Mouse (Mus musculus): ENCODE measurements around the gene Tmem144.

Gene Tmem144

GRCm38 (mm10) chr3:79852654-79853166 is at the start of gene Tmem144:
Tmem144 (minus strand) TSS chr3:79852773.
- in situ Hi-C loops (cut with MboI; ENCODE audit: low pct_unique_long_range_greater_than_20kb in 1 of 2, low sequenced_read_pairs in 2 of 2, unreplicated experiment in 1 of 2): loop anchor here (10.0 to 25.0 kb wide), 2 partner anchors 210 to 212 kb away; no protein-coding TSS in a partner anchor

- in situ Hi-C loops (cut with MboI; ENCODE audit: low pct_unique_long_range_greater_than_20kb in 1 of 2, low sequenced_read_pairs in 2 of 2, unreplicated experiment in 1 of 2): no loop called here
Observed at GRCm38 (mm10) chr3:79901734-79902133, 49.2 kb upstream of the Tmem144 start.

- in situ Hi-C loops (cut with MboI; ENCODE audit: low pct_unique_long_range_greater_than_20kb in 1 of 2, low sequenced_read_pairs in 2 of 2, unreplicated experiment in 1 of 2): no loop called here
Observed at GRCm38 (mm10) chr3:79901321-79901720, 48.7 kb upstream of the Tmem144 start.

- in situ Hi-C loops (cut with MboI; ENCODE audit: low pct_unique_long_range_greater_than_20kb in 1 of 2, low sequenced_read_pairs in 2 of 2, unreplicated experiment in 1 of 2): no loop called here
Observed at GRCm38 (mm10) chr3:79900502-79900901, 47.9 kb upstream of the Tmem144 start.

GRCm38 (mm10) chr3:79899906-79900305 is 47.3 kb upstream of the Tmem144 start:
- in situ Hi-C loops (cut with MboI; ENCODE audit: low pct_unique_long_range_greater_than_20kb in 1 of 2, low sequenced_read_pairs in 2 of 2, unreplicated experiment in 1 of 2): no loop called here

GRCm38 (mm10) chr3:79898514-79898913 is 45.9 kb upstream of the Tmem144 start:
- in situ Hi-C loops (cut with MboI; ENCODE audit: low pct_unique_long_range_greater_than_20kb in 1 of 2, low sequenced_read_pairs in 2 of 2, unreplicated experiment in 1 of 2): no loop called here

- in situ Hi-C loops (cut with MboI; ENCODE audit: low pct_unique_long_range_greater_than_20kb in 1 of 2, low sequenced_read_pairs in 2 of 2, unreplicated experiment in 1 of 2): no loop called here
Observed at GRCm38 (mm10) chr3:79897534-79898370, 45.2 kb upstream of the Tmem144 start.

- in situ Hi-C loops (cut with MboI; ENCODE audit: low pct_unique_long_range_greater_than_20kb in 1 of 2, low sequenced_read_pairs in 2 of 2, unreplicated experiment in 1 of 2): no loop called here
Observed at GRCm38 (mm10) chr3:79887966-79888365, 35.4 kb upstream of the Tmem144 start.

GRCm38 (mm10) chr3:79887161-79887855 is 34.7 kb upstream of the Tmem144 start:
- in situ Hi-C loops (cut with MboI; ENCODE audit: low pct_unique_long_range_greater_than_20kb in 1 of 2, low sequenced_read_pairs in 2 of 2, unreplicated experiment in 1 of 2): no loop called here

GRCm38 (mm10) chr3:79886357-79887091 is 34.0 kb upstream of the Tmem144 start:
- in situ Hi-C loops (cut with MboI; ENCODE audit: low pct_unique_long_range_greater_than_20kb in 1 of 2, low sequenced_read_pairs in 2 of 2, unreplicated experiment in 1 of 2): no loop called here

- in situ Hi-C loops (cut with MboI; ENCODE audit: low pct_unique_long_range_greater_than_20kb in 1 of 2, low sequenced_read_pairs in 2 of 2, unreplicated experiment in 1 of 2): no loop called here
Observed at GRCm38 (mm10) chr3:79885686-79886356, 33.2 kb upstream of the Tmem144 start.

GRCm38 (mm10) chr3:79884761-79885189 is 32.2 kb upstream of the Tmem144 start:
- in situ Hi-C loops (cut with MboI; ENCODE audit: low pct_unique_long_range_greater_than_20kb in 1 of 2, low sequenced_read_pairs in 2 of 2, unreplicated experiment in 1 of 2): no loop called here

GRCm38 (mm10) chr3:79884305-79884704 is 31.7 kb upstream of the Tmem144 start, which contains the start of gene Fam198b:
Fam198b (plus strand) TSS chr3:79884533.
- in situ Hi-C loops (cut with MboI; ENCODE audit: low pct_unique_long_range_greater_than_20kb in 1 of 2, low sequenced_read_pairs in 2 of 2, unreplicated experiment in 1 of 2): no loop called here

- in situ Hi-C loops (cut with MboI; ENCODE audit: low pct_unique_long_range_greater_than_20kb in 1 of 2, low sequenced_read_pairs in 2 of 2, unreplicated experiment in 1 of 2): no loop called here
Observed at GRCm38 (mm10) chr3:79883092-79883491, 30.5 kb upstream of the Tmem144 start.

GRCm38 (mm10) chr3:79881645-79882044 is 29.1 kb upstream of the Tmem144 start:
- in situ Hi-C loops (cut with MboI; ENCODE audit: low pct_unique_long_range_greater_than_20kb in 1 of 2, low sequenced_read_pairs in 2 of 2, unreplicated experiment in 1 of 2): no loop called here

- in situ Hi-C loops (cut with MboI; ENCODE audit: low pct_unique_long_range_greater_than_20kb in 1 of 2, low sequenced_read_pairs in 2 of 2, unreplicated experiment in 1 of 2): no loop called here
Observed at GRCm38 (mm10) chr3:79879246-79879645, 26.7 kb upstream of the Tmem144 start.

- in situ Hi-C loops (cut with MboI; ENCODE audit: low pct_unique_long_range_greater_than_20kb in 1 of 2, low sequenced_read_pairs in 2 of 2, unreplicated experiment in 1 of 2): no loop called here
Observed at GRCm38 (mm10) chr3:79878350-79878749, 25.8 kb upstream of the Tmem144 start.

GRCm38 (mm10) chr3:79875471-79875870 is 22.9 kb upstream of the Tmem144 start:
- in situ Hi-C loops (cut with MboI; ENCODE audit: low pct_unique_long_range_greater_than_20kb in 1 of 2, low sequenced_read_pairs in 2 of 2, unreplicated experiment in 1 of 2): no loop called here

Measured in mouse embryonic stem cell (cell line).